Mouse (Mus musculus) testis, adult 2 months (tissue): ENCODE measurements around the gene Baz1b.

Experiments
- CTCF ChIP-seq: fragments of 200-500 bp; IDR thresholded peaks from 2 replicates; pipeline ENCODE4 v1.5.1; 2012; ENCODE audit warnings: low read depth, mild to moderate bottlenecking, inconsistent platforms, low read length, moderate library complexity; ENCODE audit not compliant: control insufficient read depth, insufficient read depth, insufficient replicate concordance
- POLR2A ChIP-seq: fragments of 200-500 bp; IDR thresholded peaks from 2 replicates; pipeline ENCODE4 v1.6.1; 2012; ENCODE audit warnings: low read depth, mild to moderate bottlenecking, inconsistent platforms, low read length, moderate library complexity; ENCODE audit not compliant: control insufficient read depth

DNA sequence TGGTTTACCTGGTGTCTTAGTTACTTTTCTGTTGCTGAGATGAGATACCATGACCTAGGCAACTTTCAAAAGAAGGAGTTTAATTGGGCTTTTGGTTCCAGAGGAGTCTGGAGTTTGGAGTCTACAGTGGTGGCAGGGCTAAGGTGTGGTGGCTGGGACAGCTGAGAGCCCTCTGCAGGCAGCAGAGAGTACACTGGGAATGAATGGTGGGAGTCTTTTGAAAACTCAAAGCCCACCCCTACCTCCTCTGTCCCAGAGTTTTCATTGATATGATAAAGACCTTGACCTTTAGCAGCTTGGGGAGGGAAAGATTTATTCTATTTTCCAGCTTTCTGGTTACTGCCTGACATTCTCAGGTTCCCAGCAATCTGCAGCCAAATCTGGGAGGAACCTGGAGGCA lies 12.0 kb upstream of the Baz1b start:
- TF ChIP-seq CTCF (no peak), POLR2A (no peak)
